Mouse (Mus musculus): ENCODE measurements around the gene Cdk6. TPM values are rescaled to one million over a fixed set of nuclear protein-coding genes. Genes with fewer than 3 reads are reported as not detected.

Cdk6 gene
- polyA plus RNA-seq, 1 experiment from 2014 or later = 28.1 TPM

DNA sequence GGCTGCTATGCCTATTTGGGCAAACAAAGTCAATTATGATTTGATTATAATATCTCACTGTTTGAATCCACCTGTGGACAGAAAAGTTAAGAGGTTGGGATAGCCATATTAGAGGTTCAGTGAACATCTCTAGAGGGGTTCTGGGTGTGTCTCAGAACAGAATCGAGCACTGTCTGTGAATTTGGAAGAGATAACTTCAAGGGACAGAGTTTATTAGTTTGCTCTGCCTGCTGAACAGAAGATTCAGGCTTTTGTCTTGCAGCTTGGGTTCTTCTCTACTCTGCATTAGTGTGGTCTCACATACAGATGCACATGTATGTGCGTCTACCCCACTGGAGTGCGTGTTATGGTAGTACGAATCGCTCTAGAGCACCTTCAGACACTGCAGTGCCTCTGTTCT, 20.0 kb downstream of the Cdk6 start:
- Histone ChIP-seq H3K36me3 (no peaks in the 10 kb centered on the region), H3K27me3 (replicated peaks) (no peaks in the 10 kb centered on the region), H3K9me3 (no peaks in the 10 kb centered on the region), H3K4me2 (no peak overlapping the region), H3K4me3 (no peak overlapping the region), H3K27ac (replicated peaks) (no peak overlapping the region), H3K9ac (no peak overlapping the region), H3K4me1 (peaks cover 47% of the 10 kb centered on the region)
- 91% methylated on average over 5 of the region's 5 CpGs for WGBS
- no peak for ATAC-seq (ENCODE audit: extremely low read depth, insufficient number of reproducible peaks, low FRiP score, low TSS enrichment)

DNA sequence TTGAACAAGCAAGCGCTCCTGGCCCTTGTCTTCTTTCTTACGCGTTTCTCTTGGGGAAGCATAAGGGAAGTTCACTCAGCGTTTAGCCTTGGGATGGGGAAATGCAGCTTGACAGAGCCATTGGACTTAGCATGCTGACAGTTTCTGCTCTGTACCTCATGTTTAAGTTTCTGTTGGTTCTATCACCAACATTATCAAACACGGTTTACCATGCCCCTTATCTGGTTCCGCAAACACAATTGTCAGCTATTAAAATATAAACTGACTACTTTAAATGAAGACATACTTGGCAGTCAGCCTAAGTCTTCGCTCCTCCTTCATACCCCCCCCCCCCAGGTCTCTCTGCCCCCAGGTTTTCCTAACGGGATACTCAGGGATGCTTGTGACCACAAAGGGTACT, 20.8 kb downstream of the Cdk6 start:
- Histone ChIP-seq H3K27ac (replicated peaks) (no peak overlapping the region), H3K27me3 (replicated peaks) (no peaks in the 10 kb centered on the region), H3K9ac (no peak overlapping the region), H3K4me1 (peaks cover 41% of the 10 kb centered on the region), H3K4me3 (no peak overlapping the region), H3K4me2 (no peak overlapping the region), H3K36me3 (no peaks in the 10 kb centered on the region), H3K9me3 (no peaks in the 10 kb centered on the region)
- no peak for ATAC-seq (ENCODE audit: extremely low read depth, insufficient number of reproducible peaks, low FRiP score, low TSS enrichment)
- 71% methylated on average over 8 of the region's 8 CpGs for WGBS

DNA sequence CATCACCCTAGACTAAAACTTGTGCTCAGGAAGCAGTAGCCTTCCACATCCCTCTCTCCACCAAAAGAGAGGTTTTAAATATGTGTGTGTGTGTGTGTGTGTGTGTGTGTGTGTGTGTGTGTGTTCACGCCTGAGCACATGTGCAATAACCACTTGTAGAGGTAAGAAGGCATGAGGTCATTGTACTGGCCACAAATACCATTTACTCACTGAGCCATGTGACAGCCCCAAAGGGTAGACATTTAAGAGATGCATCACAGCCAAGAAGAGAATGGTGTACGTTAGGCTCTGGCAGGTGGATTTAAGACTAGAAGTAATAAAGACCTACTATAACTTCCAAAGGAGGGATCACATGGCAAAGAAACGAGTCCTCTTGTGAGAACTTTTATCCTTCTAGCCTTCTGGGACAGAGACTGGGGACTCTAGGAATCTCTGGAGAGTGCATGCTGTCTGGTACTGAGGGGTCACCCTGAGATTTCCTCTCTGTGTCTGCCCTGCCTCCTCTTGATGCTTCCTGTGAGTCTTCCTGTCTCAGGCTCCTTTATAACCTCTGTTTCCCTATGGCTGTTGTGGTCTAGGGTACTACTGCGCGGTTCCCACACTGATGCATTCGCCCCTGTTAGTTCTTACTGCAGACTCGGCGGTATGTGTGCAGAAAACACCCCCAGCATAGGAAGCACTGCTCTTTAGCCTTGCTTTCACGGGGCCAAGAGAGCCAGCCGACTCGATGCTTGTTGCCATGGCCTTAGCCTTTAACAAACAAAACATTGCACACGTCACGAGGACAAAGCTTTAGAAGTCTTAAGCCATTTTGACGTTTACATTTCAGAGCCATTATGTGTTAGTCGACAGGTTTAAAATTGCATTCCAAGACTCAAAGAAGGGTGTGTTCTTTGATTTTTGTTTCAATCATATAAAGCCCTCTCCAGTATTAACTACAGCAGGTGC, 22.0 kb downstream of the Cdk6 start:
- H3K27ac ChIP-seq (replicated peaks) = 0 out of 2 replicates have a peak overlapping the region, but pooled peaks have one; percentile 2
- H3K4me1 ChIP-seq = peaks cover 39% of the 10 kb centered on the region
- no peak overlapping the region for H3K4me3 ChIP-seq
- H3K9me3 ChIP-seq = no peaks in the 10 kb centered on the region
- 0 out of 2 replicates have a peak, but pooled peaks cover 3% of the 10 kb centered on the region for H3K36me3 ChIP-seq
- no peak for ATAC-seq (ENCODE audit: extremely low read depth, insufficient number of reproducible peaks, low FRiP score, low TSS enrichment)
- no peak overlapping the region for H3K4me2 ChIP-seq
- 66% methylated on average over 15 of the region's 15 CpGs for WGBS
- H3K27me3 ChIP-seq (replicated peaks) = no peaks in the 10 kb centered on the region
- H3K9ac ChIP-seq = no peak overlapping the region

DNA sequence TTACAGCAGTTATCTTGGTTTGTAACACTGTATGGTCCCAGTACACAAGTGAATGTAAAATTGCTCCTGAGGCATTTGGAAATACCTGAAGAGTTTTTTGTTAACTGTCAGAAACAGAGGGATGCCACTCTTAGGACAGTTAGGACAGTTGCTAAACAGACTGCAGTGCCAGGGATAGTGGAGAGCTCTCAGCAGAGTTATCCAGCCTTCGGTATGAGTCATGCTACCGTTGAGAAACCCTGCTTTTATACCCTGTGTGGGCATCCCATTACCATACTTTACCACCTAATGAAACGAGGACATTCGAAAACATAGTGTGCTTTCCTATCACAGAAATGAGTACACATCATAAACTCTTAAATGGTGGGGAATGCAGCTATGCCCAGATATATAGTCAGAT, 25.8 kb downstream of the Cdk6 start:
- Histone ChIP-seq H3K27ac (replicated peaks) (no peak overlapping the region), H3K9ac (no peak overlapping the region), H3K27me3 (replicated peaks) (no peaks in the 10 kb centered on the region), H3K4me2 (no peak overlapping the region), H3K4me1 (peaks cover 37% of the 10 kb centered on the region), H3K4me3 (no peak overlapping the region), H3K36me3 (0 out of 2 replicates have a peak, but pooled peaks cover 3% of the 10 kb centered on the region), H3K9me3 (no peaks in the 10 kb centered on the region)
- 92% methylated on average over 4 of the region's 4 CpGs for WGBS
- no peak for ATAC-seq (ENCODE audit: extremely low read depth, insufficient number of reproducible peaks, low FRiP score, low TSS enrichment)

- no peak for ATAC-seq (ENCODE audit: extremely low read depth, insufficient number of reproducible peaks, low FRiP score, low TSS enrichment)
- H3K27me3 ChIP-seq (replicated peaks) = no peaks in the 10 kb centered on the region
Measured at GRCm38 (mm10) chr5:3369317-3369716, 28.0 kb downstream of the Cdk6 start.

GRCm38 (mm10) chr5:3371212-3371611, 29.9 kb downstream of the Cdk6 start:
- no peak overlapping the region for H3K27ac ChIP-seq (replicated peaks)
- no peak for ATAC-seq (ENCODE audit: extremely low read depth, insufficient number of reproducible peaks, low FRiP score, low TSS enrichment)
- WGBS = 60% methylated on average over 2 of the region's 2 CpGs

More at GRCm38 (mm10) chr5:3369317-3369716, 28.0 kb downstream of the Cdk6 start:
- H3K36me3 ChIP-seq = 0 out of 2 replicates have a peak, but pooled peaks cover 3% of the 10 kb centered on the region
- peak overlapping the region; percentile 50; the same call in 1 of the 2 replicates for H3K27ac ChIP-seq (replicated peaks)
- 36% methylated on average over 6 of the region's 6 CpGs for WGBS
- H3K9me3 ChIP-seq = no peaks in the 10 kb centered on the region
- peak overlapping the region; percentile 1; the same call in 1 of the 2 replicates for H3K4me2 ChIP-seq
- H3K9ac ChIP-seq = no peak overlapping the region
- no peak overlapping the region for H3K4me3 ChIP-seq
- H3K4me1 ChIP-seq = peaks cover 25% of the 10 kb centered on the region

DNA sequence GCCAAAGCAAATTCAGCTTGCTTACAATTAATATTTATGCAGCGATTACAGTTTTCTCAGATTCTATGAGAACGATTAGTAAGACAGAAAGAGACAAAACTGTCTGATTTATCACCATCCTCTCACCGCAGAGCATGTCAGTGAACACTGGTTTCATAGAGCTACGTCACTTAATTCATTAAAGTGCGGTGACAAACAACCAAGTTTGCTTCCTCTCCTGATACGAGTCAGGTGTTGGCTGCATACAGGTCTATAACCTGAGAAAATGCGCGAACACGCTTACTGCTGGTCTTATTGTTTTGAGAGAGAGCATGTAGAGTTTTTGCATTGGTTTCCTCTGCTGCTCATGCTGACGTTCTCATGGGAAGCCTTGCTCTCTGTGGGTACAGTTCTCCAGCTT, 31.9 kb downstream of the Cdk6 start:
- Histone ChIP-seq H3K27me3 (replicated peaks) (no peaks in the 10 kb centered on the region), H3K27ac (replicated peaks) (no peak overlapping the region), H3K4me1 (peaks cover 41% of the 10 kb centered on the region), H3K4me2 (no peak overlapping the region), H3K4me3 (no peak overlapping the region), H3K36me3 (peaks cover 8% of the 10 kb centered on the region), H3K9ac (no peak overlapping the region), H3K9me3 (no peaks in the 10 kb centered on the region)
- no peak for ATAC-seq (ENCODE audit: extremely low read depth, insufficient number of reproducible peaks, low FRiP score, low TSS enrichment)
- WGBS = 83% methylated on average over 10 of the region's 10 CpGs

More at GRCm38 (mm10) chr5:3371212-3371611, 29.9 kb downstream of the Cdk6 start:
- Histone ChIP-seq H3K4me3 (no peak overlapping the region), H3K27me3 (replicated peaks) (no peaks in the 10 kb centered on the region), H3K36me3 (peaks cover 10% of the 10 kb centered on the region), H3K9me3 (no peaks in the 10 kb centered on the region), H3K4me1 (peaks cover 29% of the 10 kb centered on the region), H3K4me2 (no peak overlapping the region), H3K9ac (no peak overlapping the region)

DNA sequence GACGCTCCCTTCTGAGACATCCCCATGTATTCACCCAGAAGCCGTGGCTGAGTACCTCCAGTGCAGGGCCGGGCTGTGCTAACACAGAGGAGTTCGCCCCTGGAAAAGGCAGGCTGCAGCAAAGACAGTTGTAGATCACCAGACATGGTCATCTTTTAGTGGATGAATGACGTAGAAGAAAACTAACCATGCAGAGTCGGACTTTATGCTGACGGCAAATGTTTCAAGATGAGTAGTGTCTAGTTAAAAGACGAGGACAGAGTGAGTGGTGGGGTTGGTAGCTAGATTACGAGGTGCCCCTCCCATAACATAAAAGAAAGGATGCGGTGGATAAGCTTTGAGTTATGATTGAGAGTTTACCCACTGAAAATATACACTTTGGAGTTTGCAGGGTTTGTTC, 33.5 kb downstream of the Cdk6 start:
- no peak overlapping the region for H3K9ac ChIP-seq
- no peak for ATAC-seq (ENCODE audit: extremely low read depth, insufficient number of reproducible peaks, low FRiP score, low TSS enrichment)
- peaks cover 47% of the 10 kb centered on the region for H3K4me1 ChIP-seq
- no peak overlapping the region for H3K4me2 ChIP-seq
- H3K9me3 ChIP-seq = no peaks in the 10 kb centered on the region
- 81% methylated on average over 10 of the region's 10 CpGs for WGBS
- peaks cover 7% of the 10 kb centered on the region for H3K36me3 ChIP-seq
- H3K27ac ChIP-seq (replicated peaks) = peak overlapping the region; percentile 25; the same call in 1 of the 2 replicates
- no peaks in the 10 kb centered on the region for H3K27me3 ChIP-seq (replicated peaks)
- no peak overlapping the region for H3K4me3 ChIP-seq

DNA sequence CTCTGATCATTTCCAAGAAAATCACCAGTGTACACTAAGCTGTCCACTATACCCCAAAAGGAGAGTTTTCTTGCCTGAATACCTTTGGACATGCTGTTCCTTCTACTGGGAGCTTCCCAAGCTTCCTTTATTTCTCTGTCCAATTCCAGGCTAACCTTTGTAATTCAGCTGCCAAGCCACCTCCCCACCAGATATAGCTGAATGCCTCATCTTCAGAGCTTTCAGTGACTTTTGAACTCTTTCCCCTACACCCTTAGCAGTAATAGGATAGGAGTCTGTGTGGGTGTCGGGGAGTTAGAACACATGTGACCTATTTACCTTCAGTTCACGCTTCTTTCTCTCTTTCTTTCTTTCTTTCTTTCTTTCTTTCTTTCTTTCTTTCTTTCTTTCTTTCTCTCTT, 34.9 kb downstream of the Cdk6 start:
- Histone ChIP-seq H3K4me2 (no peak overlapping the region), H3K9ac (no peak overlapping the region), H3K27me3 (replicated peaks) (no peaks in the 10 kb centered on the region), H3K4me3 (no peak overlapping the region), H3K36me3 (peaks cover 7% of the 10 kb centered on the region), H3K27ac (replicated peaks) (no peak overlapping the region), H3K9me3 (no peaks in the 10 kb centered on the region), H3K4me1 (peaks cover 46% of the 10 kb centered on the region)
- WGBS = 87% methylated on average over 2 of the region's 2 CpGs
- no peak for ATAC-seq (ENCODE audit: extremely low read depth, insufficient number of reproducible peaks, low FRiP score, low TSS enrichment)

DNA sequence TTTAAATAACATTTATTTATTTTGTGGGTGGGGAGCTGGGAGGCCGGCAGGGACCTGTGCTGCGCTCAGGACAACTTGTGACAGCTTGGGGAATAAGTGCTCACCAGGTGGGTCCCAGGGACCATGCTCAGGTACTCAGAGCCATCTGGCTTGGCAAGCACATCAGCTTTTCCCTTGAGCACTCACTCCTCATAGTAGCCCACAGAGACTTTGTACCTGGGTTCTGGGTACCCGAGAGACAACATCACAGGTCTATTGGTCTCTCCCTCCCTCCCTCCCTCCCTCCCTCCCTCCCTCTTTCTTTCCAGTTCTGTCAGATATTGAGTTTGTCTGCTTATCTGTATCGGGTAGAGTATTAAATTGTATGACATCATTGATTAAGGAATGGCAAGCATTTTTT, 38.0 kb downstream of the Cdk6 start:
- Histone ChIP-seq H3K27ac (replicated peaks) (no peak overlapping the region), H3K9me3 (no peaks in the 10 kb centered on the region), H3K4me1 (peaks cover 62% of the 10 kb centered on the region), H3K27me3 (replicated peaks) (no peaks in the 10 kb centered on the region), H3K4me3 (no peak overlapping the region), H3K4me2 (no peak overlapping the region), H3K36me3 (peaks cover 7% of the 10 kb centered on the region), H3K9ac (no peak overlapping the region)
- no peak for ATAC-seq (ENCODE audit: extremely low read depth, insufficient number of reproducible peaks, low FRiP score, low TSS enrichment)
- 73% methylated on average over 4 of the region's 4 CpGs for whole genome bisulfite sequencing

- WGBS = 67% methylated on average over 9 of the region's 9 CpGs
- no peak overlapping the region for H3K4me3 ChIP-seq
- H3K9me3 ChIP-seq = no peaks in the 10 kb centered on the region
- peaks cover 72% of the 10 kb centered on the region for H3K4me1 ChIP-seq
- peaks cover 4% of the 10 kb centered on the region for H3K36me3 ChIP-seq
- H3K9ac ChIP-seq = no peak overlapping the region
- no peaks in the 10 kb centered on the region for H3K27me3 ChIP-seq (replicated peaks)
- no peak overlapping the region for H3K4me2 ChIP-seq
- no peak for ATAC-seq (ENCODE audit: extremely low read depth, insufficient number of reproducible peaks, low FRiP score, low TSS enrichment)
- H3K27ac ChIP-seq (replicated peaks) = peak overlapping the region; percentile 82
Measured at GRCm38 (mm10) chr5:3380692-3381233, 39.5 kb downstream of the Cdk6 start.
